Mouse (Mus musculus) inflammation-experienced regulatory T-cells, adult 6 months (primary cell): ENCODE results near the gene Lmo2. TPM values are rescaled to one million over a fixed set of nuclear protein-coding genes. Genes with fewer than 3 reads are reported as not detected.
"Not testable (repeated sequence)": the region's sequence is repeated elsewhere in the genome, so short reads cannot be mapped to it uniquely, and the experiment has no call there.

ENCODE experiments used
- ATAC-seq: one replicate; pipeline ENCODE4 v1.8.0; 2017
- polyA plus RNA-seq, 3 experiments: library from polyadenylated mRNA; unstranded; fragments of 100-300 nt; shearing (Covaris generic); gene quantifications; one replicate each; pipeline ENCODE4 v1.2.1; 2017

Gene Lmo2
- polyA plus RNA-seq, 3 experiments from 2014 or later = 0.38 to 0.92 (median 0.42) TPM

GRCm38 (mm10) chr2:103983146-103983545 is 25.4 kb downstream of the Lmo2 start:
- ATAC-seq = no peak

- ATAC-seq = not testable (repeated sequence)
Measured at GRCm38 (mm10) chr2:103987595-103987994, 29.8 kb downstream of the Lmo2 start.

- ATAC-seq = no peak
Measured at GRCm38 (mm10) chr2:103989724-103990123, 31.9 kb downstream of the Lmo2 start.

DNA sequence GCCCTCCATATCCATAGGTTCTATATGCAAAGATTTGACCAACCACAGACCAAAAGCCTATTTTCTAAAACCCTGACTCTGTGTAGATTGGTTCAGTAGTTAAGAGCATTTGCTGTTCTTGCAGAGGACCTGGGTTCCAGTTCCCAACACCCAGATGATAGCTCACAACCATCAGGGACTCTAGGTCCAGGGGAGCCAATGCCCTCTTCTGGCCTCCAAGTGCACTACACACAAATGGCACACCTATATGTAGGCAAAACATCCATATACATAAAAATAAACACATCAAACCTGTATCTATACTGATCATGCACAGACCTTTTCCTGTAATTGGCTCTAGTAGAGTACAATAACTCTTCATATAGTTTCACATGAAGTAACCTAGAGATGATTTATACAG is 33.5 kb downstream of the Lmo2 start:
- ATAC-seq = no peak

DNA sequence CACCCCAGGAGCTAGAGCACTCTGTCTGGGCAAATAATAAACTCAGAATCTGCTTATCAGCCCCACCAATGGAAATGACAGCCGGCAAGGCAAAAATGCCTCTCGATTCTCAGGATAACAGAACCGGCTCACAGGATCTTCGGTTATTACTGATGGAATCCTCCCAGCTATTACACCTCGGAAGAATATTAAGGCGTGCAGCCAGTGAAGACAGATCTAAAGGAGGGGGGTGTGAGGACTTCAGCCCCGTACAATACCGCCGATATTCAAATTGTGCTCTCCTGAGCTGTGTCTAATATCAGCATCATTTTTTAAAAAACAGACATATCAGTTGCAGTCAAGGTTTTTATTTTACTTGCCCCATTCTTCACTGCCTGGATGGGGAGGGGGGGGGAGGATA is 34.4 kb downstream of the Lmo2 start:
- ATAC-seq = no peak

DNA sequence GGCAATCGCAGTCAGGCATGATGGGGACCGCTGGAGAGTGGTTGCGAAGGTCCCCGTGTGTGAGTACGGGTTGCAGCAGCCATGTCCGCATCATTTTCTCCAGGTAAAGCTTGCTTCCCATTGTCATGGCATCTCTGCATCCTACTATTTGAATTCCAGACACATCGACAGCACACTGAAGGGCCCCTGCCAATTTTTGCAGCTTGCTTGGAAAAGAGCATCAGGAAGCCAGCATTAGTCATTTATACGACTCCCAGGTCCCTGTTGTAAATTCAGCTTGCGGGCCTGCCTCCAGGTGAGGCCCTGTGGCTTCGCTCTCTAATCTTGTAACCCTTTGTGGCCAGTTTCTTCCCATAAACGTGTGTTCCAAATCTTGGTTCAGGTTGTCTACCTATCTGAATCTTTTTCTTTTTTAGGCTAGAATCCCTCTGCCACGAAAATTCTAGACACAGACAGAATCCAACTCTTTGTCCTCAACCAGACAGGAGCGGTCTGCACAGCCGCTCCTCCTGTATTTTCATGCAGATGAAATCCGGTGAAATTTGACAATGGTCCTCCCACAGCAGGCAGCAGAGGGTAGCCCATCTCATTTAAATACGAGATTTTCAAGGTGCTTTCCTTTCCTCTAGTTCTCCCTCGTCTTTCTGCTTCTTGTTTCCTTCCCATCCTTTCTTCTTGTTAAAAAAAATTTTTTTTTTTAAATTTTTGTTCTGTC is 35.0 kb downstream of the Lmo2 start:
- no peak for ATAC-seq

- ATAC-seq = no peak
Measured at GRCm38 (mm10) chr2:104001076-104001475, 43.3 kb downstream of the Lmo2 start.

GRCm38 (mm10) chr2:104001861-104002260 is 44.1 kb downstream of the Lmo2 start:
- no peak for ATAC-seq

- no peak for ATAC-seq
Measured at GRCm38 (mm10) chr2:104002711-104003413, 45.1 kb downstream of the Lmo2 start.

DNA sequence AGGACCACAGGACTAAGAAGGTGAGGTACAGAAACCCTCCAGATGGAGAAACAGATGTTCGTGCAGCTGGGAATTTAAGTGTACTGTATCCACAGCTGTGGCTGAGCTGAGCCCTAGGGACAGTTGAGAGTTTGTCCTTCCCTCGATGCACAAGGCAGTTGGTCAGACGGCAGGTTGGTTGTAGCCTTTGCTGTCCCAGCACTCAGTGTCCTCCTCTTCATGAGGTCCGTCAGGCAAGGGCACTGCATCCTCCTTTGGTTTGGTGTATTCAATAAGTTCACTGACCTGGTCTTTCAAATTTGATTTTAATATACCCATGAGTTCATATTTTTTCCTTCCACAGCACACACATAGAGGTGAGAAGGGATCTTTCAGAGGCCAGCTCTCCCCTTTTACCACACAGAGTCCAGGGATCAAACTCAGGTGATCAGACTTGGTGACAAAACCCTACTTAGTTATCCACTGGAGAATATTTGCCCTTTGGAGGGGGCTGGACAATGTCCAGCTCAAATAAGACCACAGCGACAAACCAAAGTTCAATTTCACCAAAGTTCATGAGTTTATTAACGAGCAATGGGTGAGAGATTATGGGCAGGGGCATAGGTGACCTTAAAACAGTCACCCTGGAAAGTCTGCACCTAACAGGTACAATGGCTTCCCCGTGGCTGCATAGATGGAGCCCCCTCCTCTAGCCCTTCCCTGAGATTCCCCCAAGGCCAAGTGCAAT is 50.2 kb downstream of the Lmo2 start:
- ATAC-seq = no peak

DNA sequence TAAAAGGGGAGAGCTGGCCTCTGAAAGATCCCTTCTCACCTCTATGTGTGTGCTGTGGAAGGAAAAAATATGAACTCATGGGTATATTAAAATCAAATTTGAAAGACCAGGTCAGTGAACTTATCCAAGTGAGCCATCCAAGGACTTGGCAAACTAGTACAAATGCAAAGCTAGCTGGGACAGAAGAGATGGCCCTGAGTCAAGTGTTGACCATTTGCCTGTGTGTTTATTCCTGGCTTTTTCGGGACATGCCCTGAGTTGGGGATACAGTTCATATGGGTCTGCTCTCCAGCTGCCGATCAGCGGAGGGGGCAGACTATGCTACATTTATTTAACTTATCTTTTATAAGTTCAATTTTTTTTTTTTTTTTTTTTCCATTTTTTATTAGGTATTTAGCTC is 51.1 kb downstream of the Lmo2 start:
- ATAC-seq = not testable (repeated sequence)

- ATAC-seq = no peak
Measured at GRCm38 (mm10) chr2:104023096-104023495, 65.3 kb downstream of the Lmo2 start.

- ATAC-seq = no peak
Measured at GRCm38 (mm10) chr2:104024656-104025055, 66.9 kb downstream of the Lmo2 start.

GRCm38 (mm10) chr2:104027458-104028138 is 69.8 kb downstream of the Lmo2 start, which contains the start of gene Fbxo3:
TSS of gene Fbxo3 (plus strand) at chr2:104027721.
- ATAC-seq = peak; percentile 69

DNA sequence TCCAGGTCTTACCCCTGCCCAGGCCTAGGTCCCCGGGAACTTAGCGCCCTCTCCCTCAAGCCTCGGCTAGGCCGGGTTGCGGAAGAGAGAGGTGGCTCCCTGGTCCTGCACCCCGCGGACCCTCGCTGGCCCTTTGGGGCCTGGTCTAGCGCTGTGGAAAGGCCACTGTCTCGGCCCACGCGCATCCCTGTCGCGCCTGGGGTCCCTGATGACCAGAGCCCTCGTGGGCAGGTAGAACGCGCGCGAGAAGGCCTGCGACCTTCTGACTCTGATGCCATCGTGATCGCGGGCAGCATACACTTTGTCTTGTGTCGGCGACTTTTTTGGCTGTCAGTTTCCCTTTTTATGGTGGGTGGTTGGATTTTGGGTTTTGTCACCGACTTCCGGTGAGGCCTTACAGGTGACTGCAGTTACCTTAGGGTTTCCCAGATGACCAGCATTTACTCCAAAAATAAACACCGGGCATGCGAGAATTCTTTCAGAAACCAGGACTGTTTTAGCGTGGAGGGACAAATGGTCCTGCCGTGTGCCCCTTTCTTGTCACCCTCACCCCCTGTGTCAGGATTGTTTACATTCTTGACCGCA is 70.4 kb downstream of the Lmo2 start, which contains the start of gene 4931422A03Rik:
4931422A03Rik (minus strand) TSS at position 223 of the 585 bp plus-strand sequence.
- peak; percentile 55 for ATAC-seq

DNA sequence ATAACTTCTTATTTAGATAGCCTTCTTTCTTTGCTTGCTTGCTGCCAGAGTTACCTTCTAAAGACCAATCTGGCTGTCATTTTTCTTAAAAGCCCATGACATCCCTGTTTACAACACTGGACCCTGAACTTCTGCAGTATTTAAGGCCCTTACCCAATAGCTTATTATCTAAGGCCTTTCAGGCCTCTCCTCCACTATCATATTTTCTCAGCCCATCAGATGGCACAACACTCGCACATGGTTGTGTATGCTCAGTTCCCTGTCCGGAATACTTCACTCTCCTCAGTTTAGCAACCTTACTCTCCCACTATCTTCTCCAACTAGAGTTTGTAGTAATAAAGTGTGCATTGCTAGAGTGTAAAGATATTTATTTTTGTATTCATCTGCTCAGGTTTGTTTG is 71.3 kb downstream of the Lmo2 start:
- ATAC-seq = no peak

DNA sequence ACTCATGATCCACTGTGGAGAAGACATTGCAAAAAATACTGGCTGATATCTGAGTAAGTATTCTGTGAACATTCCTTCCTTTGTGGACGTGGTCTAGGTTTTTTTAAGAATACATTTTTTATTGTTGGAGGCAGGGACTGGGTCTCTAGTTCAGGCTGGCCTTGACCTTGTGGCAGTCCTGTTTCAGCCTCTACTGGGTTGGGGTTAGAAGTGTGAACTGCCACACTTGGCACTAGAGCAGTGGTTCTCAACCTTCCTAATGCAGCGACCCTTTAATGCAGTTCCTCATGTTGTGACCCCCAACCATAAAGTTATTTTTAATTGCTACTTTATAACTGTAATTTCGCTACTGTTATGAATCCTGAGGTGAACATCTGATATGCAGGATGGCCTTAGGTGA is 72.6 kb downstream of the Lmo2 start:
- ATAC-seq = no peak

Other genes with a start within 250 kb of the Lmo2 start
- gene Nat10, start 196.7 kb upstream of the Lmo2 start, polyA plus RNA-seq = 10 to 100 TPM; 27.3 to 32.2 (median 29.9) TPM
- gene Caprin1, start 160.3 kb upstream of the Lmo2 start, polyA plus RNA-seq = 100 to 1,000 TPM in 1 of 3 experiments, 10 to 100 TPM in 2; 79.8 to 102 (median 98.3) TPM
- 10 to 100 TPM; 32.6 to 50.3 (median 40.2) TPM for gene Fbxo3, start 69.7 kb downstream of the Lmo2 start, polyA plus RNA-seq
- 1 to 10 TPM in 1 of 3 experiments, under 1 TPM in 2; 0.52 to 1.2 (median 0.78) TPM for gene 4931422A03Rik, start 70.4 kb downstream of the Lmo2 start, polyA plus RNA-seq
- gene Gm10912, start 107.8 kb downstream of the Lmo2 start, polyA plus RNA-seq = under 1 TPM in 2 of 3 experiments, not detected in 1; 0.47 to 0.50 TPM
- not detected for gene Gm10799, start 110.6 kb downstream of the Lmo2 start, polyA plus RNA-seq
- not detected for gene Cd59b, start 111.9 kb downstream of the Lmo2 start, polyA plus RNA-seq
- gene Cd59a, start 137.8 kb downstream of the Lmo2 start, polyA plus RNA-seq = under 1 TPM in 1 of 3 experiments, not detected in 2; 0.38 TPM
- not detected for gene A930018P22Rik, start 164.8 kb downstream of the Lmo2 start, polyA plus RNA-seq